Mouse (Mus musculus): Measurements from ENCODE around the gene Cask.

- TF ChIP-seq CTCF (IDR thresholded peaks at IDR 0.05; ENCODE audit: control insufficient read depth, insufficient read depth, low read length) = no peak
- TF ChIP-seq POLR2A (IDR thresholded peaks at IDR 0.05; ENCODE audit: borderline replicate concordance, control insufficient read depth, low read depth, low read length) = peak; percentile 61; the same call in 1 of the 2 replicates
Measured at GRCm38 (mm10) chrX:13846653-13847501, 4.3 kb downstream of the Cask start.
